Mouse (Mus musculus) midbrain, embryonic 10.5 days (tissue): ENCODE results near the gene Cryaa. TPM values are rescaled to one million over a fixed set of nuclear protein-coding genes. Genes with fewer than 3 reads are reported as not detected.

Source experiments
- DNase-seq: peaks from one replicate; pipeline ENCODE4 v3.0.0-alpha.2; 2017; ENCODE audit warnings: low spot score
- H3K27ac ChIP-seq: fragments of 300-500 bp; sonication (generic); replicated peaks from 2 replicates; pipeline ENCODE4 v1.5.1; 2016; ENCODE audit warnings: mild to moderate bottlenecking
- H3K27me3 ChIP-seq: fragments of 300-500 bp; sonication (generic); 2 replicates; pipeline ENCODE4 v1.6.1; 2016; ENCODE audit warnings: low read depth, mild to moderate bottlenecking; ENCODE audit not compliant: poor library complexity, severe bottlenecking
- H3K36me3 ChIP-seq: fragments of 300-500 bp; sonication (generic); 2 replicates; pipeline ENCODE4 v1.6.1; 2016; ENCODE audit warnings: mild to moderate bottlenecking, moderate library complexity
- H3K4me1 ChIP-seq: fragments of 300-500 bp; sonication (generic); 2 replicates; pipeline ENCODE4 v1.6.1; 2016
- H3K4me3 ChIP-seq: fragments of 300-500 bp; sonication (generic); 2 replicates; pipeline ENCODE4 v1.5.1; 2016; ENCODE audit warnings: mild to moderate bottlenecking, moderate library complexity
- H3K9me3 ChIP-seq: fragments of 300-500 bp; sonication (generic); replicated peaks from 2 replicates; pipeline ENCODE4 v1.6.1; 2016; ENCODE audit warnings: mild to moderate bottlenecking
- WGBS: fragments of 180-500 bp; shearing (Covaris S2); methylation state at CpG from one replicate; pipeline ENCODE4 v1.1.7; 2016; 5-methylcytosine and 5-hydroxymethylcytosine counted together
- polyA plus RNA-seq: library from polyadenylated mRNA; unstranded; fragments of >200 nt; fragmentation: Nextera tagmentation; extraction: Ambion mirVana; gene quantifications from 2 replicates; pipeline ENCODE4 v1.2.1, GENCODE M21; 2016

Gene Cryaa
- polyA plus RNA-seq, 1 experiment from 2014 or later = not detected

DNA sequence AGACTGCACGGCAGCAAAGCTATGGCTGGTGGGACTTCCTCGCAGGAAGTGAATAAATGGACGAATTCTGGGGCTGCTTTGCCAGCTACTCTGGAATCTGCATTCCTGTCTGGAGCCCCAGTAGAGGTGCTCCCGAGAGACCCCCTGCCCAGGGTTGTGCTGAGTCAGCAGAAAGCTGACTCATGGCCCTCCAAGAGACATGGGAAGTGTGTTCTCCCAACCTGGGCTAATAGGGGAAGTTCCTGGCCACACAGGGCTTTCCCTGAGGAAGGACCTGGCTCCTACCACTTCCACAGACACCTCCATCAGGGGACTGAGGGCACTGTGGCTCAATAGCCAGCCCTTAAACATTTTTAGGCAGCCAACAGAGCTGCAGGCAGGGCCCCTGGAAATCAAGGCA lies 50.4 kb downstream of the Cryaa start:
- Histone ChIP-seq H3K9me3 (no peaks in the 10 kb centered on the region), H3K4me1 (peaks cover 54% of the 10 kb centered on the region), H3K27ac (peak overlapping the region; percentile 28; the same call in 1 of the 2 replicates), H3K4me3 (no peak overlapping the region), H3K27me3 (peaks cover 21% of the 10 kb centered on the region), H3K36me3 (no peaks in the 10 kb centered on the region)
- WGBS = 71% methylated on average over 4 of the region's 4 CpGs
- DNase-seq = no peak

- no peak for DNase-seq
- 89% methylated on average over 7 of the region's 7 CpGs for WGBS
- H3K27ac ChIP-seq = 0 out of 2 replicates have a peak overlapping the region, but pooled peaks have one; percentile 38
- peaks cover 21% of the 10 kb centered on the region for H3K27me3 ChIP-seq
- no peaks in the 10 kb centered on the region for H3K36me3 ChIP-seq
- peaks cover 51% of the 10 kb centered on the region for H3K4me1 ChIP-seq
- H3K4me3 ChIP-seq = no peak overlapping the region
- no peaks in the 10 kb centered on the region for H3K9me3 ChIP-seq
Measured at GRCm38 (mm10) chr17:31728968-31729501, 51.4 kb downstream of the Cryaa start.

DNA sequence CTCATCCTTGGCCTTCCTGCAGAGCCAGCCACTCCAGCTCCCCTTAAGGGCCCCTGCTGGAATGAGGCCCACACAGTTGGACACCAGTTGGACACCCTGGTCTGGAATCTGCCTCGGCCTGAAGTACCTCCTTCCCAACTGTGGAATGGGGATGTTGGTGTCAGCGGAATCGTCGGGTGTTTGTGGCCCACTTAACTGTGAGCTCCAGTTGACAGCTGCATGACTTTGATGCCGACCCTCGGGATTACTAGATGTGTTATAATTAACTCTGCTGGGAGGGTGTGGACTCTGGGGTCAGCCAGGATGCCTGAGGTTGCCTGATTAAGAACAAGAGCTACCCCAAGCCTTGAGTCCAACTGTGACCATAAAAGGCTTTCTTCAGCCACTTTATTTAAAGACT lies 53.4 kb downstream of the Cryaa start:
- Histone ChIP-seq H3K36me3 (no peaks in the 10 kb centered on the region), H3K4me1 (peaks cover 38% of the 10 kb centered on the region), H3K4me3 (no peak overlapping the region), H3K27ac (no peak overlapping the region), H3K9me3 (no peaks in the 10 kb centered on the region), H3K27me3 (peaks cover 10% of the 10 kb centered on the region; the same call in 1 of the 2 replicates)
- DNase-seq = no peak
- WGBS = 61% methylated on average over 6 of the region's 6 CpGs

Other genes starting within 250 kb of the Cryaa start
- 70.2 and 76.7 TPM in 2 replicates for gene Wdr4, start 157.8 kb upstream of the Cryaa start, polyA plus RNA-seq
- gene Ndufv3, start 157.7 kb upstream of the Cryaa start, polyA plus RNA-seq = 249 and 258 TPM in 2 replicates
- 17.5 and 18.0 TPM in 2 replicates for gene Pknox1, start 113.1 kb upstream of the Cryaa start, polyA plus RNA-seq
- gene Cbs, start 40.6 kb upstream of the Cryaa start, polyA plus RNA-seq = 0.94 and 1.9 TPM in 2 replicates
- 449 and 476 TPM in 2 replicates for gene U2af1, start 18.9 kb upstream of the Cryaa start, polyA plus RNA-seq
- 9.2 TPM in 2 replicates for gene Sik1, start 178.0 kb downstream of the Cryaa start, polyA plus RNA-seq